Mouse (Mus musculus): ENCODE measurements around the gene C87499. TPM values are rescaled to one million over a fixed set of nuclear protein-coding genes. Genes with fewer than 3 reads are reported as not detected.

C87499 gene
- polyA plus RNA-seq, 1 experiment from 2014 or later, result not detected

DNA sequence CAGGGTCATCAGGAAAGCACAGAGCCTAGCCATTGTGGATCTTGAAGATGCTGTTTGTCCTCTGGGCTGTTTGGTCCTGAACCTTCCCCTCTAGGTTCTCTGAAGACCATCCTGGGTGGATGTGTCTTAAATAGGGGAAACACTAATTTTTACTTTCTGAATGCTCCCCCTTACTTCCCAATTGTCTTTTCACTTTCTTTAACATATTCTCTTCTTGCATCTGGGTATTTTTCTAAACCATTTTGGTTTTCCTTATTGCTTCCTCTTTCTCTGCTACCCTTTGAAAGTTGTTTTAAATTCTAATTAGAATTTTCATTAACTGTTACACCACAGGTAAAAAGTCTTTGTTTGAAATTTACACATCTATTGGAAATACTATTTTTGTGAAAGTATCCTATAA, 30.9 kb downstream of the C87499 start, which contains the start of gene Ifna12:
Gene Ifna12, minus strand, starts transcription at position 101 of the 400 bp plus-strand sequence.
- ChIA-PET CTCF (interaction anchor here (0.6 kb wide), 1 partner anchor 228 kb away, joined by 3 read pairs; no protein-coding TSS in a partner anchor), POLR2A (no interaction called here)
- TF ChIP-seq CTCF (IDR thresholded peaks at IDR 0.05), result no peak
- H3K27me3 ChIP-seq, result peaks cover 7% of the 10 kb centered on the region
- DNase-seq (ENCODE audit: low read depth, low spot score) (no peak), ATAC-seq (no peak)
- in situ Hi-C loops (cut with MboI; ENCODE audit: low pct_unique_long_range_greater_than_20kb), result no loop called here

DNA sequence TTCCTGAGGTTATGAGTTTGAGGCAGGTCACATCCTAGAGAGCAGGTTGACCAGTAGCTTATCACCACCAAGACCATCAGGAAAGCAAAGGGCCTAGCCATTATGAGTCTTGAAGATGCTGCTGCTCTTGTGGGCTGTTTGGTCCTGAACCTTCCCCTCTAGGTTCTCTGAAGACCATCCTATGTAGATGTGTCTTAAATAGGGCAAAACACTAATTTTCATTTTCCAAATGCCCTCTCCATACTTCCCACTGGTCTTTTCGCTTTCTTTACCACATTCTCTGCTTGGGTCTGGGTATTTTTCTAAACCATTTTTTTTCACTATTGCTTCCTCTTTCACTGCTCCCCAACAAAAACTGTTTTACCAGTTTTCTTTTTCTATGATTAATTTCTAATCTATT, 41.9 kb downstream of the C87499 start, which contains the start of gene Ifna9:
Gene Ifna9, minus strand, starts transcription at position 101 of the 400 bp plus-strand sequence.
- POLR2A ChIA-PET, result no interaction called here

More for the DNA sequence above, 41.9 kb downstream of the C87499 start, which contains the start of gene Ifna9:
- no peak for ATAC-seq
- in situ Hi-C loops (cut with MboI; ENCODE audit: low pct_unique_long_range_greater_than_20kb), result no loop called here
- no peak for TF ChIP-seq CTCF (IDR thresholded peaks at IDR 0.05)
- peaks cover 17% of the 10 kb centered on the region for H3K27me3 ChIP-seq
- CTCF ChIA-PET, result no interaction called here
- no peak for DNase-seq (ENCODE audit: low read depth, low spot score)

Other genes with a start within 250 kb of the C87499 start
- gene Hacd4, start 195.5 kb downstream of the C87499 start, polyA plus RNA-seq (2021), result 22.9 TPM
- not detected for gene Ifnb1, start 111.6 kb downstream of the C87499 start, polyA plus RNA-seq (2021)
- not detected for gene Ifna15, start 76.2 kb downstream of the C87499 start, polyA plus RNA-seq (2021)
- not detected for gene Ifna14, start 62.6 kb downstream of the C87499 start, polyA plus RNA-seq (2021)
- not detected for gene Ifna9, start 42.0 kb downstream of the C87499 start, polyA plus RNA-seq (2021)
- gene Ifna12, start 31.0 kb downstream of the C87499 start, polyA plus RNA-seq (2021), result not detected
- not detected for gene Ifna13, start 10.0 kb upstream of the C87499 start, polyA plus RNA-seq (2021)
- not detected for gene Ifna16, start 42.5 kb upstream of the C87499 start, polyA plus RNA-seq (2021)
- gene Ifna2, start 49.5 kb upstream of the C87499 start, polyA plus RNA-seq (2021), result not detected
- not detected for gene Ifnab, start 56.9 kb upstream of the C87499 start, polyA plus RNA-seq (2021)
- 1.3 TPM for gene Gm26566, start 87.4 kb upstream of the C87499 start, polyA plus RNA-seq (2021)
- 18.2 TPM for gene Klhl9, start 88.1 kb upstream of the C87499 start, polyA plus RNA-seq (2021)
- gene Gm13271, start 120.5 kb upstream of the C87499 start, polyA plus RNA-seq (2021), result not detected
- gene Gm13283, start 125.7 kb upstream of the C87499 start, polyA plus RNA-seq (2021), result not detected
- 2.7 TPM for gene Gm13290, start 139.4 kb upstream of the C87499 start, polyA plus RNA-seq (2021)
- gene Gm13289, start 142.5 kb upstream of the C87499 start, polyA plus RNA-seq (2021), result not detected
- gene Gm13272, start 145.4 kb upstream of the C87499 start, polyA plus RNA-seq (2021), result not detected
- gene Ifnz, start 147.7 kb upstream of the C87499 start, polyA plus RNA-seq (2021), result not detected
- 2.4 TPM for gene Gm13276, start 151.3 kb upstream of the C87499 start, polyA plus RNA-seq (2021)
- gene Gm13277, start 154.2 kb upstream of the C87499 start, polyA plus RNA-seq (2021), result not detected
- not detected for gene Gm13278, start 157.1 kb upstream of the C87499 start, polyA plus RNA-seq (2021)
- not detected for gene Gm13275, start 160.1 kb upstream of the C87499 start, polyA plus RNA-seq (2021)
- gene Gm13279, start 163.0 kb upstream of the C87499 start, polyA plus RNA-seq (2021), result not detected
- gene Gm13285, start 165.3 kb upstream of the C87499 start, polyA plus RNA-seq (2021), result 1.1 TPM
- gene Gm13287, start 168.8 kb upstream of the C87499 start, polyA plus RNA-seq (2021), result 2.1 TPM
- 0.22 TPM for gene Gm13288, start 171.1 kb upstream of the C87499 start, polyA plus RNA-seq (2021)
- gene Ifna7, start 181.8 kb upstream of the C87499 start, polyA plus RNA-seq (2021), result not detected
- not detected for gene Ifna11, start 185.5 kb upstream of the C87499 start, polyA plus RNA-seq (2021)
- not detected for gene Ifna6, start 193.0 kb upstream of the C87499 start, polyA plus RNA-seq (2021)
- not detected for gene Ifna5, start 201.1 kb upstream of the C87499 start, polyA plus RNA-seq (2021)
- gene Ifna4, start 207.4 kb upstream of the C87499 start, polyA plus RNA-seq (2021), result not detected
- gene Ifna1, start 215.7 kb upstream of the C87499 start, polyA plus RNA-seq (2021), result not detected
- 0.15 TPM for gene Ifne, start 245.8 kb upstream of the C87499 start, polyA plus RNA-seq (2021)

Measured in Patski (cell line).